Mouse (Mus musculus): ENCODE results near the gene Hdgf. TPM values are rescaled to one million over a fixed set of nuclear protein-coding genes. Genes with fewer than 3 reads are reported as not detected.
"Not testable (repeated sequence)": the region's sequence is repeated elsewhere in the genome, so short reads cannot be mapped to it uniquely, and the experiment has no call there.

Gene Hdgf
- polyA plus RNA-seq (2015; fragmentation: Nextera tagmentation; extraction: Ambion mirVana): 227 and 229 TPM in 2 replicates

GRCm38 (mm10) chr3:87905880-87906485 is at the start of gene Hdgf:
Gene Hdgf, plus strand, starts transcription at chr3:87906321.
- no peaks in the 10 kb centered on the region for H3K27me3 ChIP-seq (replicated peaks)
- peak; percentile 91 for ATAC-seq
- peak within 1 kb of the TSS; percentile 80 for H3K4me2 ChIP-seq (replicated peaks)
- peak within 1 kb of the TSS; percentile 88 for H3K9ac ChIP-seq
- WGBS: under 1% methylated on average over 57 of the region's 57 CpGs
- no peaks in the 10 kb centered on the region for H3K36me3 ChIP-seq
- H3K27ac ChIP-seq: peak within 1 kb of the TSS; percentile 97
- H3K9me3 ChIP-seq: no peaks in the 10 kb centered on the region
- peak within 1 kb of the TSS; percentile 83 for H3K4me3 ChIP-seq (replicated peaks)
- H3K4me1 ChIP-seq (replicated peaks): peaks cover 34% of the 10 kb centered on the region

GRCm38 (mm10) chr3:87857666-87858065 is 48.5 kb upstream of the Hdgf start:
- Histone ChIP-seq H3K4me2 (replicated peaks) (no peak overlapping the region), H3K9ac (no peak overlapping the region), H3K4me3 (replicated peaks) (no peak overlapping the region), H3K4me1 (replicated peaks) (0 out of 2 replicates have a peak, but pooled peaks cover 4% of the 10 kb centered on the region), H3K9me3 (no peaks in the 10 kb centered on the region), H3K27ac (no peak overlapping the region), H3K27me3 (replicated peaks) (no peaks in the 10 kb centered on the region), H3K36me3 (peaks cover 35% of the 10 kb centered on the region)
- ATAC-seq: no peak
- 95% methylated on average over 8 of the region's 8 CpGs for WGBS

GRCm38 (mm10) chr3:87859813-87860212 is 46.3 kb upstream of the Hdgf start:
- H3K36me3 ChIP-seq: peaks cover 44% of the 10 kb centered on the region
- no peak overlapping the region for H3K4me2 ChIP-seq (replicated peaks)
- no peak overlapping the region for H3K9ac ChIP-seq
- no peaks in the 10 kb centered on the region for H3K9me3 ChIP-seq
- 0 out of 2 replicates have a peak, but pooled peaks cover 3% of the 10 kb centered on the region for H3K4me1 ChIP-seq (replicated peaks)
- no peak for ATAC-seq
- no peak overlapping the region for H3K27ac ChIP-seq
- 23% methylated on average over 3 of the region's 3 CpGs for WGBS
- H3K27me3 ChIP-seq (replicated peaks): no peaks in the 10 kb centered on the region
- no peak overlapping the region for H3K4me3 ChIP-seq (replicated peaks)

GRCm38 (mm10) chr3:87864111-87864510 is 42.0 kb upstream of the Hdgf start:
- H3K9me3 ChIP-seq; H3K4me1 ChIP-seq (replicated peaks); H3K27me3 ChIP-seq (replicated peaks); H3K27ac ChIP-seq; ATAC-seq; H3K4me3 ChIP-seq (replicated peaks); H3K4me2 ChIP-seq (replicated peaks); H3K9ac ChIP-seq: not testable (repeated sequence)
- peaks cover 39% of the 10 kb centered on the region for H3K36me3 ChIP-seq
- WGBS: 92% methylated on average over 4 of the region's 4 CpGs

GRCm38 (mm10) chr3:87877730-87878129 is 28.4 kb upstream of the Hdgf start:
- Histone ChIP-seq H3K4me1 (replicated peaks) (no peaks in the 10 kb centered on the region; the same call in 1 of the 2 replicates), H3K4me2 (replicated peaks) (no peak overlapping the region), H3K9me3 (no peaks in the 10 kb centered on the region), H3K27ac (no peak overlapping the region), H3K36me3 (no peaks in the 10 kb centered on the region), H3K9ac (no peak overlapping the region), H3K27me3 (replicated peaks) (no peaks in the 10 kb centered on the region), H3K4me3 (replicated peaks) (no peak overlapping the region)
- 95% methylated on average over 4 of the region's 4 CpGs for WGBS
- ATAC-seq: no peak

GRCm38 (mm10) chr3:87884291-87884690 is 21.8 kb upstream of the Hdgf start:
- H3K4me2 ChIP-seq (replicated peaks): peak overlapping the region; percentile 68
- no peak for ATAC-seq
- H3K4me1 ChIP-seq (replicated peaks): peaks cover 12% of the 10 kb centered on the region
- no peaks in the 10 kb centered on the region for H3K27me3 ChIP-seq (replicated peaks)
- no peaks in the 10 kb centered on the region for H3K36me3 ChIP-seq
- 2% methylated on average over 3 of the region's 3 CpGs for WGBS
- H3K9me3 ChIP-seq: no peaks in the 10 kb centered on the region
- H3K27ac ChIP-seq: peak overlapping the region; percentile 88; the same call in 1 of the 2 replicates
- H3K9ac ChIP-seq: peak overlapping the region; percentile 96
- peak overlapping the region; percentile 98 for H3K4me3 ChIP-seq (replicated peaks)

- 0% methylated on average over 28 of the region's 28 CpGs for WGBS
- Histone ChIP-seq H3K4me1 (replicated peaks) (peaks cover 12% of the 10 kb centered on the region), H3K9me3 (no peaks in the 10 kb centered on the region), H3K27ac (peak overlapping the region; percentile 88), H3K4me2 (replicated peaks) (peak overlapping the region; percentile 68), H3K9ac (peak overlapping the region; percentile 96), H3K4me3 (replicated peaks) (peak overlapping the region; percentile 98), H3K27me3 (replicated peaks) (no peaks in the 10 kb centered on the region), H3K36me3 (no peaks in the 10 kb centered on the region)
- ATAC-seq: peak; percentile 37
Observed at GRCm38 (mm10) chr3:87884708-87885251, 21.3 kb upstream of the Hdgf start.

GRCm38 (mm10) chr3:87885281-87886003 is 20.7 kb upstream of the Hdgf start, which contains the start of gene Prcc:
Gene Prcc, minus strand, starts transcription at chr3:87885608.
- Histone ChIP-seq H3K4me3 (replicated peaks) (peak within 1 kb of the TSS; percentile 98), H3K27ac (peak within 1 kb of the TSS; percentile 88), H3K4me1 (replicated peaks) (peaks cover 12% of the 10 kb centered on the region), H3K9ac (peak within 1 kb of the TSS; percentile 96), H3K4me2 (replicated peaks) (peak within 1 kb of the TSS; percentile 68), H3K9me3 (no peaks in the 10 kb centered on the region), H3K36me3 (no peaks in the 10 kb centered on the region), H3K27me3 (replicated peaks) (no peaks in the 10 kb centered on the region)
- peak; percentile 98 for ATAC-seq
- under 1% methylated on average over 33 of the region's 33 CpGs for WGBS

- Histone ChIP-seq H3K4me2 (replicated peaks) (peak overlapping the region; percentile 68), H3K27me3 (replicated peaks) (no peaks in the 10 kb centered on the region), H3K9ac (peak overlapping the region; percentile 46), H3K36me3 (no peaks in the 10 kb centered on the region), H3K4me1 (replicated peaks) (peaks cover 12% of the 10 kb centered on the region), H3K9me3 (no peaks in the 10 kb centered on the region), H3K4me3 (replicated peaks) (peak overlapping the region; percentile 98), H3K27ac (no peak overlapping the region)
- ATAC-seq: peak; percentile 24
- WGBS: 15% methylated on average over 10 of the region's 10 CpGs
Observed at GRCm38 (mm10) chr3:87886004-87886365, 20.1 kb upstream of the Hdgf start.

GRCm38 (mm10) chr3:87886416-87886815 is 19.7 kb upstream of the Hdgf start:
- no peak for ATAC-seq
- Histone ChIP-seq H3K9ac (no peak overlapping the region), H3K27me3 (replicated peaks) (no peaks in the 10 kb centered on the region), H3K9me3 (no peaks in the 10 kb centered on the region), H3K4me2 (replicated peaks) (peak overlapping the region; percentile 68), H3K36me3 (no peaks in the 10 kb centered on the region), H3K4me1 (replicated peaks) (peaks cover 12% of the 10 kb centered on the region), H3K4me3 (replicated peaks) (peak overlapping the region; percentile 98; the same call in 1 of the 2 replicates), H3K27ac (no peak overlapping the region)
- 84% methylated on average over 6 of the region's 6 CpGs for WGBS

GRCm38 (mm10) chr3:87887400-87887799 is 18.7 kb upstream of the Hdgf start:
- H3K27me3 ChIP-seq (replicated peaks); H3K4me2 ChIP-seq (replicated peaks); H3K27ac ChIP-seq; H3K4me3 ChIP-seq (replicated peaks); H3K36me3 ChIP-seq; H3K9ac ChIP-seq; ATAC-seq; H3K9me3 ChIP-seq: not testable (repeated sequence)
- 80% methylated on average over 4 of the region's 4 CpGs for WGBS
- peaks cover 12% of the 10 kb centered on the region for H3K4me1 ChIP-seq (replicated peaks)

- Histone ChIP-seq H3K27me3 (replicated peaks) (no peaks in the 10 kb centered on the region), H3K4me3 (replicated peaks) (no peak overlapping the region), H3K27ac (no peak overlapping the region), H3K36me3 (no peaks in the 10 kb centered on the region), H3K4me1 (replicated peaks) (no peaks in the 10 kb centered on the region), H3K9ac (no peak overlapping the region), H3K4me2 (replicated peaks) (no peak overlapping the region), H3K9me3 (no peaks in the 10 kb centered on the region)
- WGBS: 67% methylated on average over 3 of the region's 3 CpGs
- ATAC-seq: no peak
Observed at GRCm38 (mm10) chr3:87891481-87891880, 14.6 kb upstream of the Hdgf start.
